Mouse (Mus musculus): ENCODE data around the gene Gm11037.

The Gm11037 gene

DNA sequence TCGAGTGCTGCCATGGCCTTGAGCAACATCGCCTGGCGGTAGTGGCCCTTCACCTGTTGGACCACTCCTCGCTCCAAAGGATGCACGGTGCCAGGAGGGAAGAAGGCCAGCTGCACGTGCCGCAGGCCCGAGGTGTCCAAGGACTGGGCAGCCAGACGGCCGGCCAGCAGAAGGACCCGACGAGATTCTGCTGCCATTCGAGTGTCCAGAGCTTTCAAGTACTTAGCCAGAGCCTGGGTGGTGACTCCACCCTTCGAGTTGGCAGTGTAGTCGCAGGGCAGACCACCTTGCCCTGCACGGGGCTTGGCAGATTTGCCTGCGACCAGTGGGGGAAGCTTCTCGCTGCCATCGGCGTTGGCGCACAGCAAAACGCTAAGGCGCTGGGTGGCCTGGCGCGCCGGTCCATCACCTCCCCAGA is 45.5 kb downstream of the Gm11037 start:
- intact Hi-C loops (cut with DNase I) = loop anchor here (5.0 kb wide), 1 partner anchor 38 kb away; no protein-coding TSS in a partner anchor

DNA sequence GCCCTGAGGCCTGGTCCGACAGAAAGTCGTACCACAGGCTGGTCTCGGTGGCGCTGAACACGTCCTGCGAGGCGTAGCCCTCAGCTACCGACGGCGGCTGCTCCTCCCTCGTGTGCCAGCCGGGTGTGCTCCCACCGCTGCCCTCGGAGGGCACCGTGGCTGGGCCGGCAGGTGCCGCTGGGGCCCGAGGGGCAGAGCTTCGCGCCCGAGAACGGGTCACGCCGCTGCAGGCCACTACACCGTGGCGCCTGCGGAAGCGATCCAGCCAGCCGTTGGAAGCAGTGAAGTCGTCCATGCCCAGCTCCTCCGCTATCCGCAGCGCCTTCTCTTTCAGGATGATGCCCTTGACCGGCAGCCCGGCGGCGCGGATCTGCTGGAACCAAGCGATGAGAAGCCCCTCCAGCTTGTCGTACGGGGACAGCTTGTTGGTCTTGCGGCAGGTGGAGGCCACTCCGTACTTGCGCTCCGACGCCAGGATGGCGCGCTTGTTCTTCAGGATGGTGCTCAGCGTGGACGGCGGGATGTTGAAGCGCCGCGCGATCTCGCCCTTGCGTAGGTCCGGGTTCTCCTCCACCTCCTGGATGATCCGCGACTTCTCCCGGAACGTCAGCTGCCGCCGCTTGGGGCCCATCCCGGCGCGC is 46.1 kb downstream of the Gm11037 start:
- intact Hi-C loops (cut with DNase I) = loop anchor here (5.0 kb wide), 1 partner anchor 38 kb away; no protein-coding TSS in a partner anchor

DNA sequence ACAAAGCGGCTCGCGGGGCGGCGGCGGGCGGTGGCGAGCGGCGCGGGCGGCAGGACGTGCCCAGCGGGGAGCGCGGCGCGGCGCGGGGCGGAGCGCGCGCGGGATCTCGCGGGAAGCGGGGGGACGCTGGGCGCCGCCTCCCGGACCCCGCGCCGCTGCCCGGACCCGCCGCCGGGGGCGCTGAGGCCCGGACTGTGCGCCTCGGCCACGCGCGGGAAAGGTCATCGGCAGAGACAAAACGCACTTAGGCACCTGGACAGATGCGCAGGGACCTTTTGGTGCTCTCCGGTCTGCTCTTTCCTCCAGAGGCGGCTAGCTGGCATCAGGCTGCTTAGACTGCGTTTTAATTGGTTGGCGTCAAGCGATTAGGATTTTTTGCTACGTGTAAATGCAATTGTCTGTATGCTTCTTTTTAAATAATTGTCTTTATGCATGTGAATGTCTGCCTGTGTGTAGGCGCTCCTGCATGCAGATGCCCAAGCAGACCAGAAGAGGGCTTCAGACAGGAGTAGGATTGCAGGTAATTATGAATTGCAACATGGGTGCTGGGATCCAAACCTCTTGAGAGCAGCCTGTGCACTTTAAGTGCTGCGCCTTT is 46.8 kb downstream of the Gm11037 start, which contains the start of gene Cenpb:
Gene Cenpb, minus strand, starts transcription at position 78 of the 598 bp plus-strand sequence.
- intact Hi-C loops (cut with DNase I) = loop anchor here (5.0 to 10.0 kb wide), 3 partner anchors 37 to 235 kb away; no protein-coding TSS in a partner anchor

All from adrenal gland (tissue).